ENCODE assay signal across 8 mouse cellular contexts in the genomic region with DNA sequence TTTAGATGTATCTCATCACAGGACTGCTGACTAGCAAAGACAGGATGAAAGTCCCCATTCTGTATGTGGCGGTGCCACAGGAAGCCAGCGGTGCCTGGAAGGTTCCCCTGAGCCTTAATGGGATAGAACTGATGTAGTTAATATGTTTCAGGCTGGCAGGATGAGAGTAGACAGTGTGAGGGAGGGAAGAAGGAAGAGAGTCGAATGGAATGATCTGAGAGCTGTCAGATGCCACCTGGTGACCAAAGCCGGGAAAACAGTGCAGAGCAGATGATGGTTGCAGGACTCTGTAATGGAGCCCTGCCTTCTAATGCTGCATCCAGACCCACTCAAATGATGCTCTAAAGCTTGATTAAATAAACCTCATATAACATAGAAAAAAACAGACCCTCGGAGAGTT.
DNase-seq lines count a peak whose midpoint lies in the region; ATAC-seq and TF ChIP-seq lines count a peak whose summit lies in the region.

No protein-coding gene starts in this region.

- peak; percentile 51 for DNase-seq in thymus, adult 2 months
- no peak for DNase-seq in thymus, adult 18-20 months
- DNase-seq in cerebellum, adult 8-10 months = peak; percentile 12
- DNase-seq in frontal cortex, adult 2 months (ENCODE audit: extremely low spot score in 1 of 2, low spot score in 1 of 2) = peak; percentile 40 to 84
- DNase-seq in kidney, adult 8-10 months = peak; percentile 44 to 81
- peak; percentile 76 for DNase-seq in left cerebral cortex, postnatal 4 days
- peak; percentile 62 for DNase-seq in neural tube, embryonic 11.5 days (ENCODE audit: low spot score)
- no peak for DNase-seq in spleen, adult 12 weeks (ENCODE audit: low spot score)

- TF ChIP-seq CTCF in thymus, adult 2 months (IDR thresholded peaks at IDR 0.05; ENCODE audit: borderline replicate concordance, control insufficient read depth, extremely low read depth, insufficient read depth, low read length, poor library complexity) = no peak

- peaks cover 12% of the 10 kb centered on the region for H3K4me1 ChIP-seq in thymus, adult 2 months (replicated peaks; ENCODE audit: control insufficient read depth, insufficient read depth, low read length)
- no peaks in the 10 kb centered on the region for H3K4me1 ChIP-seq in neural tube, embryonic 11.5 days (ENCODE audit: control insufficient read depth, insufficient read depth, low read length)

- no peak overlapping the region for H3K27ac ChIP-seq in thymus, adult 2 months (ENCODE audit: control insufficient read depth, insufficient read depth, low read length)
- H3K27ac ChIP-seq in neural tube, embryonic 11.5 days (ENCODE audit: low read depth, low read length) = no peak overlapping the region

- no peak overlapping the region for H3K9ac ChIP-seq in neural tube, embryonic 11.5 days (ENCODE audit: low read length)

- H3K4me2 ChIP-seq in neural tube, embryonic 11.5 days (ENCODE audit: low read depth) = no peak overlapping the region

- no peak for TF ChIP-seq POLR2A in thymus, adult 2 months (IDR thresholded peaks at IDR 0.05; ENCODE audit: control insufficient read depth, extremely low read depth, insufficient read depth, low read length, poor library complexity)

- H3K27me3 ChIP-seq in thymus, adult 2 months (ENCODE audit: control insufficient read depth, insufficient read depth, low read length) = no peaks in the 10 kb centered on the region
- H3K27me3 ChIP-seq in neural tube, embryonic 11.5 days (ENCODE audit: control insufficient read depth, insufficient read depth, low read length) = no peaks in the 10 kb centered on the region

- no peak overlapping the region for H3K4me3 ChIP-seq in thymus, adult 2 months (ENCODE audit: control insufficient read depth, insufficient read depth, low read length)
- no peak overlapping the region for H3K4me3 ChIP-seq in neural tube, embryonic 11.5 days (ENCODE audit: low read depth, low read length)

- no peak for ATAC-seq in neural tube, embryonic 11.5 days (ENCODE audit: insufficient read depth, low FRiP score, low TSS enrichment)

- WGBS in thymus, adult 2 months = 21% methylated on average over 5 of the region's 5 CpGs
- 33% methylated on average over 5 of the region's 5 CpGs for WGBS in neural tube, embryonic 11.5 days

- H3K9me3 ChIP-seq in neural tube, embryonic 11.5 days (ENCODE audit: control insufficient read depth, low read length) = no peaks in the 10 kb centered on the region

- no peaks in the 10 kb centered on the region for H3K36me3 ChIP-seq in thymus, adult 2 months (ENCODE audit: control insufficient read depth, insufficient read depth, low read length)
- peaks cover 4% of the 10 kb centered on the region; the same call in 1 of the 2 replicates for H3K36me3 ChIP-seq in neural tube, embryonic 11.5 days (ENCODE audit: control insufficient read depth, insufficient read depth, low read length)

- intact Hi-C loops in left cerebral cortex, postnatal 4 days (cut with DNase I) = loop anchor here (5.0 kb wide), 3 partner anchors 36 to 611 kb away; no protein-coding TSS in a partner anchor

Comparison
In these comparisons a context has a peak if more than half of its experiments do, and no peak if none do; other contexts are left out.
1. DNase-seq: peak in thymus, adult 2 months (single experiment), cerebellum, adult 8-10 months (single experiment), frontal cortex, adult 2 months (2 of 2), kidney, adult 8-10 months (2 of 2), left cerebral cortex, postnatal 4 days (single experiment) and neural tube, embryonic 11.5 days (single experiment); none in thymus, adult 18-20 months (0 of 2) and spleen, adult 12 weeks (single experiment).